Mouse (Mus musculus): ENCODE results near the gene Gm44579. TPM values are rescaled to one million over a fixed set of nuclear protein-coding genes. Genes with fewer than 3 reads are reported as not detected.

The Gm44579 gene
- polyA plus RNA-seq, 1 experiment = not detected

- TF ChIP-seq POLR2AphosphoS2 (IDR thresholded peaks at IDR 0.05; ENCODE audit: insufficient read length, low read depth) = no peak
- no peak for TF ChIP-seq E2F4 (IDR thresholded peaks at IDR 0.05; ENCODE audit: insufficient read depth)
- TF ChIP-seq TCF12 (IDR thresholded peaks at IDR 0.05; ENCODE audit: insufficient read depth, poor library complexity, severe bottlenecking) = no peak
- no peak for TF ChIP-seq USF1 (IDR thresholded peaks at IDR 0.05; ENCODE audit: low read depth)
- TF ChIP-seq POLR2A (IDR thresholded peaks at IDR 0.05; ENCODE audit: insufficient read length, low read depth) = no peak
- TF ChIP-seq REST (IDR thresholded peaks at IDR 0.05; ENCODE audit: insufficient read depth, insufficient read length) = no peak
- TF ChIP-seq MYOD1 (IDR thresholded peaks at IDR 0.05; ENCODE audit: control insufficient read depth in 1 of 3, insufficient read length in 2 of 3, low read depth in 2 of 3) = no peak
- no peak for TF ChIP-seq TCF3 (IDR thresholded peaks at IDR 0.05; ENCODE audit: insufficient read length, low read depth)
- TF ChIP-seq CEBPB (IDR thresholded peaks at IDR 0.05; ENCODE audit: insufficient read depth, poor library complexity, severe bottlenecking) = no peak
- no peak for TF ChIP-seq MYOG (IDR thresholded peaks at IDR 0.05; ENCODE audit: control insufficient read depth in 1 of 3, insufficient read depth in 1 of 3, insufficient read length in 2 of 3, low read depth in 2 of 3)
- TF ChIP-seq MAX (IDR thresholded peaks at IDR 0.05; ENCODE audit: low read depth) = no peak
- TF ChIP-seq SRF (IDR thresholded peaks at IDR 0.05; ENCODE audit: control insufficient read depth, insufficient read length, low read depth) = no peak
- peaks cover 4% of the 10 kb centered on the region for H3K27me3 ChIP-seq (ENCODE audit: control insufficient read depth, insufficient read depth, insufficient read length)
- H3K4me3 ChIP-seq = no peak overlapping the region
- H3K4me2 ChIP-seq (ENCODE audit: low read depth) = no peak overlapping the region
- no peaks in the 10 kb centered on the region for H3K36me3 ChIP-seq (ENCODE audit: control insufficient read depth, insufficient read depth)
- no peak overlapping the region for H3ac ChIP-seq (ENCODE audit: control insufficient read depth, insufficient read length)
- no peaks in the 10 kb centered on the region for H3K79me2 ChIP-seq (ENCODE audit: control insufficient read depth, insufficient read depth)
Measured at GRCm38 (mm10) chr15:98214130-98214529, 6.6 kb downstream of the Gm44579 start.

- Histone ChIP-seq H3K4me2 (ENCODE audit: low read depth) (no peak overlapping the region), H3ac (ENCODE audit: control insufficient read depth, insufficient read length) (no peak overlapping the region), H3K4me3 (no peak overlapping the region), H3K79me2 (ENCODE audit: control insufficient read depth, insufficient read depth) (no peaks in the 10 kb centered on the region), H3K27me3 (ENCODE audit: control insufficient read depth, insufficient read depth, insufficient read length) (peaks cover 4% of the 10 kb centered on the region), H3K36me3 (ENCODE audit: control insufficient read depth, insufficient read depth) (no peaks in the 10 kb centered on the region)
- TF ChIP-seq CEBPB (IDR thresholded peaks at IDR 0.05; ENCODE audit: insufficient read depth, poor library complexity, severe bottlenecking) (no peak), USF1 (IDR thresholded peaks at IDR 0.05; ENCODE audit: low read depth) (no peak), E2F4 (IDR thresholded peaks at IDR 0.05; ENCODE audit: insufficient read depth) (no peak), SRF (IDR thresholded peaks at IDR 0.05; ENCODE audit: control insufficient read depth, insufficient read length, low read depth) (no peak), POLR2AphosphoS2 (IDR thresholded peaks at IDR 0.05; ENCODE audit: insufficient read length, low read depth) (no peak), TCF3 (IDR thresholded peaks at IDR 0.05; ENCODE audit: insufficient read length, low read depth) (no peak), TCF12 (IDR thresholded peaks at IDR 0.05; ENCODE audit: insufficient read depth, poor library complexity, severe bottlenecking) (no peak), MYOD1 (IDR thresholded peaks at IDR 0.05; ENCODE audit: control insufficient read depth in 1 of 3, insufficient read length in 2 of 3, low read depth in 2 of 3) (no peak), REST (IDR thresholded peaks at IDR 0.05; ENCODE audit: insufficient read depth, insufficient read length) (no peak), MAX (IDR thresholded peaks at IDR 0.05; ENCODE audit: low read depth) (no peak), POLR2A (IDR thresholded peaks at IDR 0.05; ENCODE audit: insufficient read length, low read depth) (no peak), MYOG (IDR thresholded peaks at IDR 0.05; ENCODE audit: control insufficient read depth in 1 of 3, insufficient read depth in 1 of 3, insufficient read length in 2 of 3, low read depth in 2 of 3) (no peak)
Measured at GRCm38 (mm10) chr15:98213336-98213870, 7.4 kb downstream of the Gm44579 start.

GRCm38 (mm10) chr15:98209676-98210075, 11.1 kb downstream of the Gm44579 start:
- Histone ChIP-seq H3K79me2 (ENCODE audit: control insufficient read depth, insufficient read depth) (no peaks in the 10 kb centered on the region), H3K36me3 (ENCODE audit: control insufficient read depth, insufficient read depth) (no peaks in the 10 kb centered on the region), H3ac (ENCODE audit: control insufficient read depth, insufficient read length) (no peak overlapping the region), H3K4me2 (ENCODE audit: low read depth) (no peak overlapping the region), H3K4me3 (no peak overlapping the region), H3K27me3 (ENCODE audit: control insufficient read depth, insufficient read depth, insufficient read length) (peaks cover 19% of the 10 kb centered on the region)
- TF ChIP-seq CEBPB (IDR thresholded peaks at IDR 0.05; ENCODE audit: insufficient read depth, poor library complexity, severe bottlenecking) (no peak), SRF (IDR thresholded peaks at IDR 0.05; ENCODE audit: control insufficient read depth, insufficient read length, low read depth) (no peak), USF1 (IDR thresholded peaks at IDR 0.05; ENCODE audit: low read depth) (no peak), MYOG (IDR thresholded peaks at IDR 0.05; ENCODE audit: control insufficient read depth in 1 of 3, insufficient read depth in 1 of 3, insufficient read length in 2 of 3, low read depth in 2 of 3) (no peak), TCF12 (IDR thresholded peaks at IDR 0.05; ENCODE audit: insufficient read depth, poor library complexity, severe bottlenecking) (no peak), TCF3 (IDR thresholded peaks at IDR 0.05; ENCODE audit: insufficient read length, low read depth) (no peak), REST (IDR thresholded peaks at IDR 0.05; ENCODE audit: insufficient read depth, insufficient read length) (no peak), MAX (IDR thresholded peaks at IDR 0.05; ENCODE audit: low read depth) (no peak), E2F4 (IDR thresholded peaks at IDR 0.05; ENCODE audit: insufficient read depth) (no peak), MYOD1 (IDR thresholded peaks at IDR 0.05; ENCODE audit: control insufficient read depth in 1 of 3, insufficient read length in 2 of 3, low read depth in 2 of 3) (no peak), POLR2A (IDR thresholded peaks at IDR 0.05; ENCODE audit: insufficient read length, low read depth) (no peak), POLR2AphosphoS2 (IDR thresholded peaks at IDR 0.05; ENCODE audit: insufficient read length, low read depth) (no peak)

- H3K4me3 ChIP-seq = no peak within 1 kb of the TSS
- no peak within 1 kb of the TSS for H3ac ChIP-seq (ENCODE audit: control insufficient read depth, insufficient read length)
- no peak within 1 kb of the TSS for H3K4me2 ChIP-seq (ENCODE audit: low read depth)
- H3K27me3 ChIP-seq (ENCODE audit: control insufficient read depth, insufficient read depth, insufficient read length) = peaks cover 43% of the 10 kb centered on the region
- no peaks in the 10 kb centered on the region for H3K36me3 ChIP-seq (ENCODE audit: control insufficient read depth, insufficient read depth)
- H3K79me2 ChIP-seq (ENCODE audit: control insufficient read depth, insufficient read depth) = no peaks in the 10 kb centered on the region
- TF ChIP-seq E2F4 (IDR thresholded peaks at IDR 0.05; ENCODE audit: insufficient read depth) (no peak), TCF3 (IDR thresholded peaks at IDR 0.05; ENCODE audit: insufficient read length, low read depth) (no peak), POLR2A (IDR thresholded peaks at IDR 0.05; ENCODE audit: insufficient read length, low read depth) (no peak), TCF12 (IDR thresholded peaks at IDR 0.05; ENCODE audit: insufficient read depth, poor library complexity, severe bottlenecking) (no peak), POLR2AphosphoS2 (IDR thresholded peaks at IDR 0.05; ENCODE audit: insufficient read length, low read depth) (no peak), CEBPB (IDR thresholded peaks at IDR 0.05; ENCODE audit: insufficient read depth, poor library complexity, severe bottlenecking) (no peak)
Measured at GRCm38 (mm10) chr15:98195442-98195841, 25.3 kb downstream of the Gm44579 start, which contains the start of gene Olfr288. TSS of gene Olfr288 (minus strand) at chr15:98195542.
